Mouse (Mus musculus) testis, postnatal 14 days (tissue): ENCODE results near the gene Sarm1.
"Not testable (repeated sequence)": the region's sequence is repeated elsewhere in the genome, so short reads cannot be mapped to it uniquely, and the experiment has no call there.

Experiments
- DNase-seq: peaks from one replicate; pipeline ENCODE4 v3.0.0; 2021; ENCODE audit warnings: low spot score

Gene Sarm1

DNA sequence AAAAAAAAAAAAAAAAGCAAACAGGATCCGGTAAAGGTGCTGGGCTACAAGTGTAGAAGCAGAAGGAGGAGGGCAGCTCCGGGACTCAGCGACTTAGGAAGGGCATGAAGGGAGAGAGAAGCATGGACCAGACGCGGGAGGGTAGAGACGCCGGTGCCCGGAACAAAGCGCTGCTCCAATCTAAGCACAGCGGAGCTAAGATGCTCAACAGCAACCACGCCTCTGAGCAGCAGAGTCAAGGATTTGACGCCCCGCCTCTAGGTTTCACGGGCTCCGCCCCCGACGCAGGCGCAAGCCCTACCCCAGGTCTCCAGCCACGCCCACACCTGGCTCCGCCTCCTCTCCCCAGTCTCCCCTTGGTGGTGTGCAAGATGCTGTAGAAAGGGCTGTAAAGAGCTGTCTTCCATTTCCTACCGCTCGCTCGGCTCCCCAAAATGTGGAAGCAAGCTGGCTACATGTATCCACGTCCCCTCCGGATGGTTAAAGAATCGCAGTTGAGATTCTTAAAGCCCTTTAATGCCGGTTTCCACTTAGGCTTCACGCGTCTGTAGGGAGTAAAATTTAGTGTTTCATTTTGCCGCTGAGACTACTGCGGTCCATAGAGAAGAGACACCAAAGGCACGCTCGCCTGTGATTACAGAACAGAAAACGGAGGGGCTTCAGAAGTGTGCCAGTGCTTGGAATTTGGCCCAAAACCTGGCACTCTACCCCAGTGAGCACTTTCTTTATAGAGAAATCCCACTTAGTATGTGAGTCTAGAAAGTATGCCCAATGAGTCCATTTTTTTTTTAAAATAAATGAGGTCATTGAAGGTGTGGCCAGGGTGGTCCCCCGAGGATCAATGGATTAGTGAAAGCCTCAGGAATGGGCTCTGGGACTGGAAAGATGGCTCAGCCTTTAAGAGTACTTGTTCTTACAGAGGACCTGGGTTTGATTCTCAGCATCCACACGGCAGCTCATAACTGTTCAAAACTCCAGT is at the start of gene Sarm1:
Gene Sarm1 (minus strand): TSS at position 211 of the 979 bp plus-strand sequence.
- DNase-seq = peak; percentile 90

DNA sequence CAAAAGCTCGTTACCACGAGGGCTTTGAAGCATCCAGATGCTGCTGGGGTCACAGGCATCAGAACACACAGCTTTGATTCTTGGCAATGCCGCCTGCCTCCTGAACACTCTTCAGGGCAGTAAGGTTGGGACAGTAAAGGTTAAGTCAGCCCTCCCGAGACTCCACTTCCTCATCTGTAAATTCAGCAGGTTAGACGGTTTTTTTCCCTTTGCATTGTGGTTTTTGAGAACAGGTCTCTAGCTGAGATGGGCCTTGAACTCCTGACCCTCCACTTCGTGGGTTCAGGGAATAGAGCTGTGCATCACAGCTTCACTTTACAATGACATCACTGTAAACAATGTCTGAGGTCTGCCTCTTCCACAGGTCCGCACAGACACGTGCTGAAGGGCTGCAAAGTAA is 47.6 kb upstream of the Sarm1 start:
- DNase-seq = no peak

DNA sequence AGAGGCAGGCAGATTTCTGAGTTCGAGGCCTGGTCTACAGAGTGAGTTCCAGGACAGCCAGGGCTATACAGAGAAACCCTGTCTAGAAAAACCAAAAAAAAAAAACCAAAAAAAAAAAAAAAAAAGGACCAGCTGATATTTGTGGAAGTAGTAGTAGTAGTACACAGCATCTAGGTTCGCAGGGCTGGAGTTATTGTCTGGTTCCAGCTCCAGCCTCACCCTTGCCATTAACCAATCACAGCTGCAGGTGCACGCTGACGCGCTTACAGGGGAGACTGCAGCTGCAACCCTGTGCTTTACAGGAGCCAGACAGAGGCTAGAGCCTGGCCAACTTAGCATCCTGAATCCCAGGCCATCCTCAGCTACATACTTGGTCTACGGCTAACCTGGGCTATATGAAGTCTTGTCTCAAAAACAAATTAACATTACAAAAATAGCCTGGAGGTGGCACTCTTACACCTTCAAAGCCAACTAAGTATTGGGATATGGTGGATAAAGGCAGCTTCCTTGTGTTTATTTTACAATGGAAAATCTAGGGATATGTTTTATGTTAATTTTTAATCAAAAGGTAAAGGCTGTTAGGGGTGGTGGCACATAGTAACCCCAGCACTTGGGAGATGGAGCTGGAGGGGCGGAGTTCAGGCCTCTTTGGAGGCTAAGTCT is 47.0 kb upstream of the Sarm1 start:
- no peak for DNase-seq

DNA sequence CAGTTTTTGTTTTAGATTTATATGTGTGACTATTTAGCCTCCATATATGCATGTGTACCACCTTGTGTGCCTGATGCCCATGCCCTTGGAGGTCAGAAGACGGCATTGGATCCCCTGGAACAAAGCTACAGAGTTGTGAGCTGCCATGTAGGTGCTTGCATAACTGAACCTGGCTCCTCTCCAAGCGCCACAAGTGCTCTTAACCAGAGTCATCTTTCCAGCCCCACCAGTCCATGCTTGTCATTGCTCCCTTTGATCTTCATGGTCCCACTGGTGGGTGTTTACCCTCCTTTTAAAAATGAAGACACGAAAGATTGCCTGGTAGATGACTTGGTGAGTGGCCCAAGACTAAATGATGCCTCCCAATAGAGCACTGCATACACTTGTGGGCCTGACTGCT is 42.8 kb upstream of the Sarm1 start:
- DNase-seq = no peak

DNA sequence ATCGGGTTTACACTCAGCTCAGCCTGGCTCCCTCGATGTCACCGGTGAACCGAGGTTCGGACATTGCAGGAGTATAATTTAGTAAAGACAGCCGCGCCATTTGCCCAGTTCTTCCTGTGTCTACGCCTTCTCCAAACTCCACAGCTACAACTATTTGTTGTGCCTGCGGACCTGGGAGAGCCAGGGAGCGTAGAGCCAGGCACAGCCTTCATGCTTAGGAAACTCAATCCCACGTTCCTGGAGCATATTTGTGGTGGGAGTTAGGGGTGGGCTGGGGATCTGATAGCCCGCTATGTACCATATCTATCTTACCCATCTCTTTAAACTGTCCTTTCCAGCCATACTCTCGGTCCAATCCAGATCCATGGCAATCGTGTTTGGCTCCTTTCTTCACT is 39.1 kb upstream of the Sarm1 start:
- no peak for DNase-seq

DNA sequence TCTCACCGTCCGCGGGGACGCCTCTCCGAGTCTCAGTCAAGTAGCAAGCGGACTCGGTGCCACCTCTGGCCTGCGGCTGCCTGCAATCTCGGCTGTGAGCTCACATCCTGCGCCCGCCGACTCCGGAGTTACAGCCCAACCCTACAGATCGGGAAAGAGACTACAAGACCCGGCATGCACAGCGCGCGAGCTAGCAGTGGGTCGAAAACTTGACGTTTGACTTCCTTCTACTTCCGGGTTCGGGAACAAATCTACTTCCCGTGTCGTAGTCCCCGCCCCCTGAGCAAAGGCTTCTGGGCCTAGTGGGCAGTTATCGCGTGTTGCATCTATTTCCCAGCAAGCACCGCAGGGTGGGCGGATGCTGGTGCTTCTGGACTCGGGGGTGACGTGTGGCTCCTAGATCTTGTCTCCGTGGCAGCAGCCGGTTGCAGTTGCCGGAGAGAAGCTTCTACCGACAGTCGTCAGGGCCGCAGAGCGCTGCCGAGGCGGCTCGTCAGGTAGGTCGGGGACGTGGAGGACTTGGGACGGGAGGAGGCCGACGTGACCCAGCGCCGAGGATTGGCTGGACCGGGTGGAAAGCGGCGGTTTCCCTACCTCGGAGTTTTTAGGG is 38.6 kb upstream of the Sarm1 start, which contains the start of the genes Tnfaip1 and Ift20:
Gene Tnfaip1 (minus strand): TSS at position 253 of the 610 bp plus-strand sequence.
Gene Ift20 (plus strand): TSS at position 282 of the 610 bp plus-strand sequence.
- peak; percentile 98 for DNase-seq

DNA sequence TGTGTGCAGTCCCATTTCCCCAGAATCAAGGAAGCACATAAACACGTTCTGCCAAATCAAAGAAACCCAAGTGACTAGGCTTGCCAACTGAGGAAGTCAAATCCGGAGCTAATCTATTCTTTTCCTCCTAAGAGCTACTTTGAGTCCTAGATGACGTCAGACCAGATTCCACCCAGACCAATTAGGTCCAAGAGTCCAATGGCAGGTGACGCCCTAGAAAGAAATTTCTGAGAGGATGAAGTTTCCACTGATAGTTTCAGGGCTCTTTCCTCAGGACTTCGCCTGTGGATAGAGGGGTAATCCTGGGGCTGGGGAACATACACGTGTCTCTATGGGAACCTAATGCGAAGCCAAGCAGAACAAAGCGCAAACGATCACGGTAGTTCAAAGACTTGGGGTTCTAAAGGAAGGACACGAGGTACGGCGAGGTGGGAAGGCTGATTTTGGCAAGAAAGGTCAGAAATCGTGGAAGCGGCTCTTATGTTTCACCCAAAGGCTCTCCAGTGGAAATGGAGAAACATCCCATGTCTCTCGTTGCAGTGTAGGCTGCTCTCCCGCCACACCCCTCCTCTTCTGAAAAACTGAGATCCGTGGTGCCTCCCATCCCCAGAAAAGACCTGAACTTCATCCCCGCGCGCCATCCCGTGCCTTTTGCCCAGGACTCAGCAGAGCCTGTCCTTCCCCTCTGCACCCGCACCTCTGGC is 38.0 kb upstream of the Sarm1 start:
- DNase-seq = peak; percentile 44

DNA sequence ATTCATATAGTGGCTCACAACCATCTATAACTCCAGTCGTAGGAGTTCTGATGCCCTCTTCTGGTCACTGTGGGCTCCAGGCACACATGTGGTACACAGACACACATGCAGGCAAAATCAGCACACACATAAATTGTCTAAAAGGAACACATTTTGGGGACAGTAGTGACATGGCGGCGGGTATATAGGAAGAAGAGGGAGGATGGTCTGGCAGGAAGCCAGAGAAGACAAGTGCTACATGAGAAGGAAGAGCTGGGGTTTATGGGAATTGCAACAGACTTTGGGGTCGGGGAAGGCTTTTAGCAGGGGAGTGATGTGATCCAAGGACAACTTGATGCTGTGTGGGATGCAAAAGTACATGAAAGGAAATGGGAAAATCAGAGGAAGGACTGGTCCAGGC is 37.0 kb upstream of the Sarm1 start:
- DNase-seq = no peak

DNA sequence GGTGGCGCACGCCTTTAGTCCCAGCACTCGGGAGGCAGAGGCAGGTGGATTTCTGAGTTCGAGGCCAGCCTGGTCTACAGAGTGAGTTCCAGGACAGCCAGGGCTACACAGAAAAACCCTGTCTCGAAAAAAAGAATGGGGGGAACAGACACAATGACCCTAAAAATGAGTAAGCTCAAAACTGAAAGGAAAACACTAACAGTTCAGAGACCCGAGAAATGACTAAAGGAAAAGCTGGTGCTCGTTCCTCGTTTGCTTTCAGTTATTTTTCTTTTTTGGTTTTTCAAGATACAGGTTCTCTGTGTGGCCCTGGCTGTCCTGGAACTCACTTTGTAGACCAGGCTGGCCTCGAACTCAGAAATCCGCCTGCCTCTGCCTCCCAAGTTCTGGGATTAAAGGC is 34.0 kb upstream of the Sarm1 start:
- DNase-seq = not testable (repeated sequence)

DNA sequence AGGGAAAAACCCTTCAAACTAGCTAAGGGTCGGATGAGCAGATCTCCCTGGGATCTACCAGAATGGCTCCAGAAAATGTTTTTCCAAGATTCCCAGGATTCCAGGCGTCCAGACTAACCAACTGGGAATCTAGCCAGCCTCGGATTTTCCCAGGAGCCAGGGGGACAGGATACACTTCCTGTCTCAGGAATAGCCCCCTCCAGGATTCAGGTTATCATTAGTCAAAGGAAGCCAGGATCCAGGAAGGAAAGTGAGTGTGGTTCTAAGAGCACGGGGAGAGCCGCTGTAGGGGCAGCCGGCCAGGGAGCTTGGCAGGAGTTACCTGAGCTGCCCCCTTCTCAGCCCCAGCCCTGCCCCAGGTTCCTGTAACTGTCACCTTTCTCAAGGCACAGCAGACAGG is 33.5 kb upstream of the Sarm1 start:
- DNase-seq = no peak

DNA sequence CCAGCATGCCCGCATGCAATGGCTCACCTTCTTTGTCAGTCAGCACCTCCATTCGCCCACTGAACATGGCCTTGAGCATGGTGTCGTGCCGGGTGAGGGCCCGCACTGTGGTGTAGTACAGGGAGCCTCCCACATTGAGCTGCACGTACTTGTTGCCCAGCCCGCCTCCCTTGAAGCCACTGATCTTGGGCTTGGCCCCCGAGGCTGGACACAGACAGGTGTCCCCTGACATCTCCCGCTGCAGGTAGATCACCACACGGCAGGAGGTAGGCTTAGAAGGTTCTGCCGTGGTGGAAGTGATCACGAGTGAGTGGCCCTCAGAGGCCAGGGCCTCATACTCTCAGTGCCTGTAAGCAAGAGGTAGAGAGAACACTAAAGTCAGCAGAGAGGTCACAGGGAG is 32.4 kb upstream of the Sarm1 start:
- no peak for DNase-seq

DNA sequence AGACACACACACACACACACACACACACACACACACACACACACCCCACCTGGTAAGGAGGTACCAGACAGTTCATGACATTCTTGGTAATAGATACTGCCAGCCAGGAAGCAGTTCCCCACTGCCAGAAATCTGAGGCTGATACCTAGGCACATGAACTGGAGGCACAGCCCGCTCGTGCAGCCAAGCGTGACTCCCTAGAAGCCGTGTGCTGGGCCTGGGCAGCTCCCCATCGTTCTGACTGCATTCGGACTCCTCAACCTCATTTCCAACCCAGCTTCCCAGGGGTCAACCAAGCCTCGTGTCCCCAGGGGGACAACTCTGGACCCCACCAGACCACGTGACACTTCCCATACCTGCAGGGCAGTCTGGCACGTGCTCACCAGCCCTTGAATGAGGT is 31.2 kb upstream of the Sarm1 start:
- DNase-seq = no peak

DNA sequence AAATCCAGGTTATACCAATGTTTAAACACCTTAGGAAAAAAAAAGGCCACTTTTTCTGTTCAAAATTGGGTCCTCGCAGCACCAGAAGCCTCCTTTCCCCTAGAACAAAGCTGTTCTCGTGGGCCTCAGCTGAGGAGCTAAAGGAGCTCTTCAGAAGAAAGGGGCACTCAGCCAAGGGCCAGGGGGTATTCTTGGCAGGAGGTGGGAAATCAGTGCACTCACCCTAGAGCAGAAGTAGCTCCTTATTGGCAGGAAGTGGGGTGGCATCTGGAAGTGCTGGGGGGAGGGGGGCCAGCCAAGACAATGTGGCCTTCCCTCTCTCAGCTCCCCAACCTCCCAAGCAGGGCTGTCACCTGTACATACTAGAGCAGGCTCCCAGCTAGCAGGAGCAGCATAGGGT is 27.3 kb upstream of the Sarm1 start:
- DNase-seq = no peak

DNA sequence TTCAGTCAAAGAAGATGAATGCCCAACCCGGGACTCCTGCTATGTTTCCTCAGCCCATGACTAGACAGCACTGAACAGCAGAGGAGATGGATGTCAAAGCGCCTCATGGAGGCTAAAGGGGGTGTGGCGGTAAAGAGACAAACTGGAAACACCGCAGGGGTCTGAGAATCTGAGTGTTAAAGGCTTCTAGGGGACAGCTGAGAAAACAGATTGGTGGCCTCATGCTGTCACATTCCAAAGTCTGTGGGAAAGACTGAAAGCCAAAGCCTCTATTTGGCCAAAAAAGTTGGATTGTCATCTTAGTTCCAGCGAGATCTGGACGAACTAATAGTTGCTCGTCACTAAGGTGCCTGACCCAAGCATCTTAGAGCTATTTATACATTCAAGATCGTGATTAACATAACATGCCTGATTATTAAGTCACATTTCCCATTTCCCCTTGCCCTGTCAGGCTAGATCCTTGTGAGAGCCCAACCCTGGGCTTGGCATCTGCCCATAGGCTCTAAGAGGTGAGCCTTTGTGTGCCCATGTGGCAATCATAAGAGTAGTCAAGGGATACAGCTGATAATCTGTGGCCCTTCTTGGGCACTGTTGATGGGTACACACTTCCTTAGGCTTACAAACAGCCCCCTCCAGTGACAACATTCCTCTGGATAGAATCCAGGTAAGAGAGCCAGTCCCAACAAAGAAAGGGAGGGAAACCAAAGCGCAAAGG is 25.8 kb upstream of the Sarm1 start:
- DNase-seq = no peak

DNA sequence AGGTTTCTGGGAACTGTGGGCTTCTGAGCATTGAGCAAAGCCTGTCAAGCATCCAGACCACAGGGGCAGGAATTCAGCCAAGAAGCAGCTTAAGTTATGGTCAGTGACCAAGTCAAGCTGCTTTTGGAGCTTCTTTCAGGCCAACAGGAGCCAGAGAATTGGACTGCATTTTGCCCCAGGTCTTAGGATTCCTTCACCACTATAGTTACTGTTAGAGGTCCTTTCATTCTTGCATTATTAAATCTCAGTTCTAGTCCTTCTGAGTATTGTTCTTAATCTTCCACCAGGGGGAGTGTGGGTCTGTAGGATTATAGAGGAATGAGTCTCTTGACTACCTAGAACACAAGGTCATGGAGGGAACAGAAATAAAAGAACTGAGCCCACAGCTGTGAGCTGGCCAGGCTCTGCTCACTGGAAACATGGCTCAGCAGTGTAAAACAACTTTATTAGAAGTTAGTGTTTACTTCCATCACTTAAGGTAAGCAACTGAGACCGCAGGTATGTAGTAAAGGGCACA is 25.0 kb upstream of the Sarm1 start:
- no peak for DNase-seq

DNA sequence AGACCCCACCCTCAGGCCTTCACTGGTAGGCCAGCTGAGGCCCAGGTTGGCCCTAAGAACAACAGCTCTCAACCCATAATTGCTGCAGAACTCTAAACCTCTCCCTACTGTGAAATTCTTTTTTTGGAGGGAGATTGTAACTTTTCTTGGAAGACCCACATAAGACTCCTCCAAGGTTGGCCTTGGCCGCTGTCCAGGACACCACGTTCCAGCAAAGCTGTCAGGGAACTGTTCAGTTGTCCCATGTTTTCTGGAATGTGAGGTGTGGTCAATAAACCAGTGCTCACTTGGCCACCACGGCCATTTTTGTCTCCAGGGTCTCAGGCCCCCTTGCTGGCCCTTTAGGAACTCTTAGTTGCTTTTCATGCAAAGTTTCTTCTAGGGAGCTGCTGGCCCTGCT is 24.3 kb upstream of the Sarm1 start:
- DNase-seq = peak; percentile 57

DNA sequence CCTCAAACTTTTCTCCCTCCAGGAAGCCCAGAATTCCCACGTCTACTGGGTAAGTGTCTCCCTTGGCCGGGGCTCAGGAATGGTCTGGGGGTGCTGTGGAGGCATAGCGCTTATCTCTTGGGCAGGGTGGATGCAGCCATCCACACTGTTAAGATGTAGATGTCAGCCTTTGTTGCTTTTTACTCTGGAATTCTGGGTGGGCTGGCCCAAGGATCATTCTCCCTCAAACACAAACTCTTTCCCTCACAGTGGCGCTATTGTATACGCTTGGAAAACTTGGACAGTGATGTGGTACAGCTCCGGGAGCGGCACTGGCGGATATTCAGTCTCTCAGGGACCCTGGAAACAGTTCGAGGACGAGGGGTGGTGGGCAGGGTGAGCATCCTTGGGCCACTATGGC is 21.4 kb upstream of the Sarm1 start:
- DNase-seq = no peak

DNA sequence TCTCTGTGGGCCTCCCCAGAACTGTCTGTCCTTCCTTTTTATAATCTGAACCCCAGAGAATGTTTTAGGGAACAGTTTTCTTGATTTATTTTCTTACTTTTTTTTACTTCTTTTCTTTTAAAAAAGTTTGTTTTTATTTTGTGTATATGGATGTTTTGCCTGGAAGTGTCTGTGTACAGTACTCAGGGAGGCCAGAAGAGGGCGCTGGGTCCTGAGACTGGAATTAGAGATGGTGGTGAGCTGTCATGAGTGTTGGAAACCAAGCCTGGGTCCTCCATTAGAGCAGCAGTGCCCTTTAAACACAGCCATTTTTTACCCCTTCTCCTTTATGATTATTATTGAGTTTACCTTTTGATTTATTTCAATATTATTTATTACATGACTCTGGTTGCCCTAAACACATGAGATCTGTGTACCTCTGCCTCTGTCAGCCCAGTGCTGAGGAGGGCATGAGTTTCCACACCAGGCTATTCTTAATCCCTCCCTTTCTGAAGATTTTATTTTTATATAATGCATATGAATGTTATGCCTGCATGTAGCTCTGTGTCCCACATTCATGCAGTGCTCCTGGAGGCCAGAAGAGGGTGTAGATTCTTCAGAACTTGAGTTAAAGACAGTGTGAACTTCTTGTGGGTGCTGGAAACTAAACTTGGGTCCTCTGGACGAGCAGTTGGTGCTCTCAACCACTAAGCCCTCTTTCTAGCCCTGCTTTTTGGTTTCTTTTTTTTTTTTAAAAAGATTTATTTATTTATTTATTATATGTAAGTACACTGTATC is 18.2 kb upstream of the Sarm1 start:
- DNase-seq = no peak

DNA sequence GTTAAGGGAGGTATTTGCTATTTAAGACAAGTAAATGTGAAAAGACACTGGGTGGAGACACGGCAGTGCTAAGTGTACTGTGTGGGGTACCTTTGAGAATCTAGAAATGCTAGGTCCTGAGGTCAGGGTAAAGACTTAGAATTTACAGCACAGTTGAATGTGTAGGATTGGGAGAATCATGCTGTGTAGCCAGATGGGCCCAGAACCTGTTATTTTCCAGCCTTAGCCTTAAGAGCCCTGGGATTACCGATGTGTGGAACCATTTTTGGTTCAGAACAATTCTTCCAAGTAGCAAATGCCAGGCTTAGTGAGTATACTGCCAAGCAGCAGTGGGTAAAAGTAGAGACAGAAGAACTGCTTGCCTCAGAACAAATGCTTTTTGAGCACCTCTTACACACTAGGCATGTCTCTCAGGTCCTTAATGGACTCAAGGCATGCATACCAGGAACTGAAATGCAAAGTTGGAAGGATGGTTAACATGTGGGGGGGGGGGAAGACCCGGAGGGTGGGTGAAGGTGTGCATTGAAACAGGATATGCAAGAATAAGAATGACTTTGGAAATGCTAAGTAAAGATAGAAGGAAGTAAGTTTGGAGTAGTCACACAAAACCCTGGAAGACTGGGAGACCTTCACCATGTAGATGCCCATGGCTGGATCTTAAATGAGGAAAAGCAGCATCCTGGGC is 15.7 kb upstream of the Sarm1 start:
- no peak for DNase-seq
